Mouse (Mus musculus) MN1 (cell line): Measurements from ENCODE around the gene Gm3532.
"Not testable (repeated sequence)": the region's sequence is repeated elsewhere in the genome, so short reads cannot be mapped to it uniquely, and the experiment has no call there.

ENCODE experiments used
- DNase-seq: peaks from one replicate; pipeline ENCODE4 v3.0.0-alpha.2; 2016; ENCODE audit warnings: low spot score

Gm3532 gene

GRCm38 (mm10) chr14:5538196-5538595, at the start of gene Gm3532:
Gene Gm3532, plus strand, starts transcription at chr14:5538496.
- DNase-seq = not testable (repeated sequence)

GRCm38 (mm10) chr14:5501374-5501773, 36.9 kb upstream of the Gm3532 start, which contains the start of gene Gm3488:
Gene Gm3488, plus strand, starts transcription at chr14:5501674.
- DNase-seq = not testable (repeated sequence)
